In genomic region chr4:59340046-59340445, GRCm38 (mm10) we compare ENCODE assay signal across 15 mouse cellular contexts.
DNase-seq lines count a peak whose midpoint lies in the region; TF ChIP-seq lines count a peak whose summit lies in the region.
"Had no signal": no experiment of that assay in that cellular context is flagged by ENCODE, and none has a peak within 500 bp of the region (broad histone marks: within the 10 kb centered on the region; RNA-seq: fewer than 3 reads in every experiment).

No protein-coding gene starts in this region.

- peak overlapping the region; percentile 0; the same call in 1 of the 2 replicates for H3K9ac ChIP-seq in liver, adult 2 months (ENCODE audit: low read depth, low read length)
- H3K9ac ChIP-seq: embryonic facial prominence, embryonic 12.5 days; heart, embryonic 15.5 days; hindbrain, embryonic 13.5 days; limb, embryonic 12.5 days; midbrain, embryonic 12.5 days; neural tube, embryonic 12.5 days; stomach, embryonic 15.5 days had no signal

- no peaks in the 10 kb centered on the region for H3K4me1 ChIP-seq in liver, adult 2 months (ENCODE audit: control insufficient read depth, insufficient read depth, low read length)
- no peaks in the 10 kb centered on the region for H3K4me1 ChIP-seq in small intestine, adult 2 months (ENCODE audit: control insufficient read depth, insufficient read depth, insufficient read length, low read length)
- H3K4me1 ChIP-seq: neural tube, embryonic 12.5 days had no signal

- no peaks in the 10 kb centered on the region for H3K79me2 ChIP-seq in liver, adult 2 months (ENCODE audit: control insufficient read depth, insufficient read depth, low read length)

- intact Hi-C loops in gastrocnemius, adult 2 months (cut with DNase I): loop anchor here (1.0 to 5.0 kb wide), 2 partner anchors 153 to 244 kb away; partner anchors contain the start of gene Ugcg

- no peak overlapping the region for H3K4me3 ChIP-seq in gastrocnemius, adult 2 months
- H3K4me3 ChIP-seq in liver, adult 2 months (ENCODE audit: insufficient read depth, low read depth, low read length): no peak overlapping the region
- H3K4me3 ChIP-seq in small intestine, adult 2 months (ENCODE audit: low read depth, low read length): no peak overlapping the region
- H3K4me3 ChIP-seq: embryonic facial prominence, embryonic 12.5 days; heart, embryonic 15.5 days; hindbrain, embryonic 13.5 days; limb, embryonic 12.5 days; midbrain, embryonic 12.5 days; neural tube, embryonic 12.5 days; stomach, embryonic 15.5 days had no signal

- 79% methylated on average over 5 of the region's 5 CpGs for WGBS in liver, adult 2 months
- 74% methylated on average over 5 of the region's 5 CpGs for WGBS in small intestine, adult 2 months

- H3K36me3 ChIP-seq in liver, adult 2 months (ENCODE audit: control insufficient read depth, insufficient read depth, low read length): no peaks in the 10 kb centered on the region
- no peaks in the 10 kb centered on the region for H3K36me3 ChIP-seq in small intestine, adult 2 months (ENCODE audit: control insufficient read depth, insufficient read depth, low read length)
- H3K36me3 ChIP-seq: embryonic facial prominence, embryonic 12.5 days; heart, embryonic 15.5 days; hindbrain, embryonic 13.5 days; limb, embryonic 12.5 days; midbrain, embryonic 12.5 days; neural tube, embryonic 12.5 days; stomach, embryonic 15.5 days had no signal

- DNase-seq in gastrocnemius, adult 2 months: no peak
- DNase-seq in gastrocnemius, postnatal 10 days: no peak
- DNase-seq in liver, adult 2 months (ENCODE audit: extremely low read depth, low read depth, low spot score): no peak
- DNase-seq in liver: no peak
- peak; percentile 3 for DNase-seq in thymus, postnatal 14 days
- no peak for DNase-seq in thymus, postnatal 36 days
- no peak for DNase-seq in frontal cortex, postnatal 10 days (ENCODE audit: low spot score in 2 of 2)

- no peak for TF ChIP-seq POLR2A in liver, adult 2 months (IDR thresholded peaks at IDR 0.05; ENCODE audit: extremely low read depth, insufficient read depth, low read length)
- TF ChIP-seq POLR2A in small intestine, adult 2 months (IDR thresholded peaks at IDR 0.05; ENCODE audit: low read depth, low read length): no peak

- peak overlapping the region; percentile 65 for H3K27ac ChIP-seq in gastrocnemius, adult 2 months
- H3K27ac ChIP-seq in liver, adult 2 months (replicated peaks; ENCODE audit: insufficient read depth, low read depth, low read length): no peak overlapping the region
- H3K27ac ChIP-seq in small intestine, adult 2 months (ENCODE audit: insufficient read depth, low read depth, low read length): 0 out of 2 replicates have a peak overlapping the region, but pooled peaks have one; percentile 12
- H3K27ac ChIP-seq: embryonic facial prominence, embryonic 12.5 days; heart, embryonic 15.5 days; hindbrain, embryonic 13.5 days; limb, embryonic 12.5 days; midbrain, embryonic 12.5 days; neural tube, embryonic 12.5 days; stomach, embryonic 15.5 days had no signal

- no peaks in the 10 kb centered on the region for H3K27me3 ChIP-seq in liver, adult 2 months (ENCODE audit: control insufficient read depth, insufficient read depth, low read length)
- H3K27me3 ChIP-seq in small intestine, adult 2 months (ENCODE audit: control insufficient read depth, insufficient read depth, low read length): no peaks in the 10 kb centered on the region
- H3K27me3 ChIP-seq: embryonic facial prominence, embryonic 12.5 days; heart, embryonic 15.5 days; hindbrain, embryonic 13.5 days; limb, embryonic 12.5 days; neural tube, embryonic 12.5 days; stomach, embryonic 15.5 days had no signal

- TF ChIP-seq CTCF in gastrocnemius, adult 2 months (IDR thresholded peaks at IDR 0.05): no peak
- TF ChIP-seq CTCF in liver, adult 2 months (IDR thresholded peaks at IDR 0.05; ENCODE audit: low read depth, low read length): no peak
- TF ChIP-seq CTCF in small intestine, adult 2 months (IDR thresholded peaks at IDR 0.05; ENCODE audit: extremely low read depth, insufficient read length, insufficient replicate concordance, low read depth, low read length): no peak
